Comparison of ENCODE assay signal across 7 mouse cellular contexts in the genomic region with DNA sequence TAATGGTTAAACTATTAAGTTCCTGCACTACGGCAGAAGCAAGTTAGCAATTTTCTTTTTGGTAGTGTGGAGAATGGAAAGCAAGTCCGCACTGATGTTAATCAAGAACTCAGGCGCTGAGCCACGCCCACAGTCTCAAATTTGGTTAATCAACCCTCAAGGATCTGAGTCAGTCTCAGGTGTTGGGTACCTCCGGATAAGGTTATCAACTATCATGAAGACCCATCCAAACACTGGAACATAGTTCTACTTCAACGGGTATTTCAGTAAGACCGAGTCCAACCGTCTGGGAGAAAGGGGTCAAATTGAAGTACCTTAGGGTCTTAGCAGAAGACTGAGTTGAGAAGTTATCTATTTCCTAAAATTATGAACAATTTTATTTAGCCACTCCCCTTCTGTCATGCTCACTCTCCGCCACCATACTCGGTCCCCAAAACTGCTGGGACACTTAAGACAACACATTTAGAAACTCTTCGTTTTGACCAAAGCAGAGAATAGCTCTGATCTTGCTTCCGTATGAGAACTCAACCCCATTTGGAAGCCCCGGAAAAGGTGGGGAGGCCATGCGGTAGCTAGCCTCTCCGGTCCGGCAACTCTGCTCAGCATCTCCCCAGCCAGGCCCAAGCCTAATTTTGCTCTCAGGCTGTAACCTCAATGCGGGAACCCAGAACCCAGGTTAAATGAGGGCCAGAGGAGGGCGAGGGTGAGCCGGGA. TPM values are rescaled to one million over a fixed set of nuclear protein-coding genes. Genes with fewer than 3 reads are reported as not detected.
DNase-seq lines count a peak whose midpoint lies in the region; ATAC-seq and TF ChIP-seq lines count a peak whose summit lies in the region.

No protein-coding gene starts in this region.

- dilution Hi-C loops in CH12.LX (cut with MboI; ENCODE audit: extremely low pct_ligation_motif_present, extremely low pct_unique_long_range_greater_than_20kb, low sequenced_read_pairs): no loop called here

- TF ChIP-seq RAD21 in CH12.LX (IDR thresholded peaks at IDR 0.05; ENCODE audit: low read depth, low read length): no peak

- peak; percentile 45 to 47 for DNase-seq in B cell, adult 2 months
- DNase-seq in CH12.LX (ENCODE audit: extremely low read depth): peak; percentile 84
- no peak for DNase-seq in forebrain, embryonic 11.5 days (ENCODE audit: low spot score)
- no peak for DNase-seq in urinary bladder, postnatal 25 days (ENCODE audit: low spot score)
- DNase-seq in adrenal gland, adult 2 months: no peak

- H3K9ac ChIP-seq in CH12.LX (ENCODE audit: insufficient read depth, low read depth): peak overlapping the region; percentile 67
- peak overlapping the region; percentile 60 for H3K9ac ChIP-seq in forebrain, embryonic 11.5 days (ENCODE audit: low read length)
- peak overlapping the region; percentile 78 for H3K9ac ChIP-seq in kidney, embryonic 16.5 days (replicated peaks; ENCODE audit: low read length)
- peak overlapping the region; percentile 77 for H3K9ac ChIP-seq in midbrain, embryonic 12.5 days (replicated peaks)

- no peak for TF ChIP-seq EP300 in CH12.LX (IDR thresholded peaks at IDR 0.05; ENCODE audit: low read length)

- ATAC-seq in forebrain, embryonic 11.5 days (replicated peaks; ENCODE audit: low FRiP score): peak; percentile 3; the same call in 1 of the 2 replicates
- peak; percentile 20 for ATAC-seq in kidney, embryonic 16.5 days (ENCODE audit: low FRiP score, low TSS enrichment)
- ATAC-seq in midbrain, embryonic 12.5 days (ENCODE audit: low FRiP score, low read depth): no peak; the same call in 1 of the 2 replicates

- H3K9me3 ChIP-seq in CH12.LX (replicated peaks; ENCODE audit: low read length): no peaks in the 10 kb centered on the region
- H3K9me3 ChIP-seq in forebrain, embryonic 11.5 days (ENCODE audit: control insufficient read depth, low read length): no peaks in the 10 kb centered on the region
- no peaks in the 10 kb centered on the region for H3K9me3 ChIP-seq in kidney, embryonic 16.5 days (ENCODE audit: low read length)
- no peaks in the 10 kb centered on the region for H3K9me3 ChIP-seq in midbrain, embryonic 12.5 days

- peak overlapping the region; percentile 64 to 71 (median 66) for H3K4me3 ChIP-seq in CH12.LX (replicated peaks in 1 of 3; ENCODE audit: low read depth in 2 of 3, low read length in 2 of 3, poor library complexity in 1 of 3)
- H3K4me3 ChIP-seq in forebrain, embryonic 11.5 days (ENCODE audit: low read depth, low read length): peak overlapping the region; percentile 58
- peak overlapping the region; percentile 75 for H3K4me3 ChIP-seq in kidney, embryonic 16.5 days (ENCODE audit: low read length)
- H3K4me3 ChIP-seq in midbrain, embryonic 12.5 days: peak overlapping the region; percentile 76

- no peak for TF ChIP-seq POLR2A in CH12.LX (IDR thresholded peaks at IDR 0.05; ENCODE audit: low read depth, low read length)

- peak overlapping the region; percentile 62 for H3K27ac ChIP-seq in CH12.LX (ENCODE audit: insufficient read depth, low read depth)
- H3K27ac ChIP-seq in forebrain, embryonic 11.5 days (ENCODE audit: low read depth, low read length): peak overlapping the region; percentile 78; the same call in 1 of the 2 replicates
- peak overlapping the region; percentile 89 for H3K27ac ChIP-seq in kidney, embryonic 16.5 days (ENCODE audit: low read length)
- peak overlapping the region; percentile 88 for H3K27ac ChIP-seq in midbrain, embryonic 12.5 days (replicated peaks)

- H3K4me2 ChIP-seq in CH12.LX (ENCODE audit: insufficient read depth, low read depth, poor library complexity, severe bottlenecking): peak overlapping the region; percentile 70
- H3K4me2 ChIP-seq in forebrain, embryonic 11.5 days (ENCODE audit: low read depth, low read length, severe bottlenecking): peak overlapping the region; percentile 44
- peak overlapping the region; percentile 83 for H3K4me2 ChIP-seq in kidney, embryonic 16.5 days (replicated peaks; ENCODE audit: low read depth, low read length)
- peak overlapping the region; percentile 74 for H3K4me2 ChIP-seq in midbrain, embryonic 12.5 days (replicated peaks)

- WGBS in forebrain, embryonic 11.5 days: 13% methylated on average over 19 of the region's 19 CpGs
- 7% methylated on average over 19 of the region's 19 CpGs for WGBS in kidney, embryonic 16.5 days
- 13% methylated on average over 19 of the region's 19 CpGs for WGBS in midbrain, embryonic 12.5 days

- H3K36me3 ChIP-seq in CH12.LX (replicated peaks in 1 of 2; ENCODE audit: control insufficient read depth in 1 of 2, insufficient read depth in 1 of 2, low read length in 1 of 2): peaks cover 8 to 31% of the 10 kb centered on the region in 2 experiments
- H3K36me3 ChIP-seq in forebrain, embryonic 11.5 days (ENCODE audit: control insufficient read depth, insufficient read depth, low read length): peaks cover 4% of the 10 kb centered on the region
- peaks cover 11% of the 10 kb centered on the region; the same call in 1 of the 2 replicates for H3K36me3 ChIP-seq in kidney, embryonic 16.5 days (ENCODE audit: insufficient read depth, low read length)
- peaks cover 20% of the 10 kb centered on the region for H3K36me3 ChIP-seq in midbrain, embryonic 12.5 days

- H3K27me3 ChIP-seq in CH12.LX (replicated peaks): no peaks in the 10 kb centered on the region
- no peaks in the 10 kb centered on the region for H3K27me3 ChIP-seq in forebrain, embryonic 11.5 days (ENCODE audit: control insufficient read depth, insufficient read depth, low read length)
- H3K27me3 ChIP-seq in kidney, embryonic 16.5 days (ENCODE audit: insufficient read depth, low read length): no peaks in the 10 kb centered on the region
- no peaks in the 10 kb centered on the region for H3K27me3 ChIP-seq in midbrain, embryonic 12.5 days

- H3K79me2 ChIP-seq in CH12.LX (replicated peaks; ENCODE audit: control insufficient read depth, extremely low read depth, insufficient read depth, poor library complexity, severe bottlenecking): 0 out of 2 replicates have a peak, but pooled peaks cover 2% of the 10 kb centered on the region

- peaks cover 3 to 41% of the 10 kb centered on the region in 2 experiments; a peak in 3 of 4 replicates for H3K4me1 ChIP-seq in CH12.LX (ENCODE audit: control insufficient read depth in 1 of 2, insufficient read depth in 2 of 2)
- H3K4me1 ChIP-seq in forebrain, embryonic 11.5 days (replicated peaks; ENCODE audit: control insufficient read depth, insufficient read depth, low read length): peaks cover 2% of the 10 kb centered on the region; the same call in 1 of the 2 replicates
- H3K4me1 ChIP-seq in kidney, embryonic 16.5 days (ENCODE audit: insufficient read depth, low read length): peaks cover 7% of the 10 kb centered on the region
- H3K4me1 ChIP-seq in midbrain, embryonic 12.5 days: peaks cover 10% of the 10 kb centered on the region

- TF ChIP-seq CTCF in CH12.LX (conservative IDR thresholded peaks at IDR 0.05 in 1 of 2, IDR thresholded peaks at IDR 0.05 in 1 of 2; ENCODE audit: low read depth in 2 of 2, low read length in 2 of 2): no peak

- in situ Hi-C loops in CH12.LX (cut with MboI; ENCODE audit: low pct_ligation_motif_present, low pct_unique_long_range_greater_than_20kb, low sequenced_read_pairs): no loop called here

RNA-seq across cellular contexts. Expression of a gene that starts 9.2 kb away (rescaled TPM):
- total RNA-seq in CH12.LX (2012; rRNA removed) (36.8 and 39.4 TPM in 2 replicates), CH12.LX (2014; rRNA removed) (40.1 and 41.7 TPM in 2 replicates)
- polyA plus RNA-seq in CH12.LX (2012; ENCODE audit: insufficient read length, low read depth): 48.7 and 51.7 TPM in 2 replicates
- polyA plus RNA-seq in forebrain, embryonic 11.5 days (2014; fragmentation: Nextera tagmentation; extraction: Ambion mirVana): 41.8 and 43.6 TPM in 2 replicates
- polyA plus RNA-seq in kidney, embryonic 16.5 days (2015; fragmentation: Nextera tagmentation; extraction: Ambion mirVana): 32.1 and 33.3 TPM in 2 replicates
- polyA plus RNA-seq in midbrain, embryonic 12.5 days (2016; fragmentation: Nextera tagmentation; extraction: Ambion mirVana): 33.6 and 40.9 TPM in 2 replicates
- 10 to 100 TPM; 14.9 to 16.1 TPM for total RNA-seq in adrenal gland, adult 2 months (2021)
- polyA plus RNA-seq in adrenal gland, adult 2 months (2012; rRNA removed): 18.8 and 20.6 TPM in 2 replicates

RNA-seq across cellular contexts. Expression of a gene that starts 23.3 kb away (rescaled TPM):
- total RNA-seq in CH12.LX (2012; rRNA removed): 53.2 and 66.7 TPM in 2 replicates
- 44.5 and 46.1 TPM in 2 replicates for total RNA-seq in CH12.LX (2014; rRNA removed)
- 80.8 and 94.1 TPM in 2 replicates for polyA plus RNA-seq in CH12.LX (2012; ENCODE audit: insufficient read length, low read depth)
- polyA plus RNA-seq in forebrain, embryonic 11.5 days (2014; fragmentation: Nextera tagmentation; extraction: Ambion mirVana): 70.9 and 74.1 TPM in 2 replicates
- 96.0 and 101 TPM in 2 replicates for polyA plus RNA-seq in kidney, embryonic 16.5 days (2015; fragmentation: Nextera tagmentation; extraction: Ambion mirVana)
- polyA plus RNA-seq in midbrain, embryonic 12.5 days (2016; fragmentation: Nextera tagmentation; extraction: Ambion mirVana): 79.2 and 85.9 TPM in 2 replicates
- 100 to 1,000 TPM; 104 to 112 TPM for total RNA-seq in adrenal gland, adult 2 months (2021)
- 5.6 and 9.5 TPM in 2 replicates for polyA plus RNA-seq in adrenal gland, adult 2 months (2012; rRNA removed)

RNA-seq across cellular contexts. Expression of a gene that starts 23.9 kb away (rescaled TPM):
- total RNA-seq in CH12.LX (2012; rRNA removed): 63.8 and 69.0 TPM in 2 replicates
- 65.3 and 65.5 TPM in 2 replicates for total RNA-seq in CH12.LX (2014; rRNA removed)
- polyA plus RNA-seq in CH12.LX (2012; ENCODE audit: insufficient read length, low read depth): 89.1 and 94.6 TPM in 2 replicates
- 109 and 111 TPM in 2 replicates for polyA plus RNA-seq in forebrain, embryonic 11.5 days (2014; fragmentation: Nextera tagmentation; extraction: Ambion mirVana)
- polyA plus RNA-seq in kidney, embryonic 16.5 days (2015; fragmentation: Nextera tagmentation; extraction: Ambion mirVana): 81.5 and 88.1 TPM in 2 replicates
- polyA plus RNA-seq in midbrain, embryonic 12.5 days (2016; fragmentation: Nextera tagmentation; extraction: Ambion mirVana): 113 and 120 TPM in 2 replicates
- 10 to 100 TPM; 46.6 to 51.0 TPM for total RNA-seq in adrenal gland, adult 2 months (2021)
- polyA plus RNA-seq in adrenal gland, adult 2 months (2012; rRNA removed): 7.0 and 9.2 TPM in 2 replicates

RNA-seq across cellular contexts. Expression of a gene that starts 32.2 kb away (rescaled TPM):
- total RNA-seq in CH12.LX (2012; rRNA removed) (249 and 275 TPM in 2 replicates), CH12.LX (2014; rRNA removed) (344 and 367 TPM in 2 replicates)
- 520 and 563 TPM in 2 replicates for polyA plus RNA-seq in CH12.LX (2012; ENCODE audit: insufficient read length, low read depth)
- polyA plus RNA-seq in forebrain, embryonic 11.5 days (2014; fragmentation: Nextera tagmentation; extraction: Ambion mirVana): 309 and 337 TPM in 2 replicates
- 207 and 214 TPM in 2 replicates for polyA plus RNA-seq in kidney, embryonic 16.5 days (2015; fragmentation: Nextera tagmentation; extraction: Ambion mirVana)
- polyA plus RNA-seq in midbrain, embryonic 12.5 days (2016; fragmentation: Nextera tagmentation; extraction: Ambion mirVana): 278 and 309 TPM in 2 replicates
- total RNA-seq in adrenal gland, adult 2 months (2021): 10 to 100 TPM in 1 of 2 experiments, 1 to 10 TPM in 1; 9.5 to 17.1 TPM
- 18.1 and 20.0 TPM in 2 replicates for polyA plus RNA-seq in adrenal gland, adult 2 months (2012; rRNA removed)

RNA-seq across cellular contexts. Expression of a gene that starts 32.2 kb away (rescaled TPM):
- total RNA-seq in CH12.LX (2012; rRNA removed): not detected in 2 replicates
- not detected in 2 replicates for total RNA-seq in CH12.LX (2014; rRNA removed)
- polyA plus RNA-seq in CH12.LX (2012; ENCODE audit: insufficient read length, low read depth): not detected in 2 replicates
- 1.2 TPM in 1 of 2 replicates, not detected in the other for polyA plus RNA-seq in forebrain, embryonic 11.5 days (2014; fragmentation: Nextera tagmentation; extraction: Ambion mirVana)
- not detected in 2 replicates for polyA plus RNA-seq in kidney, embryonic 16.5 days (2015; fragmentation: Nextera tagmentation; extraction: Ambion mirVana)
- polyA plus RNA-seq in midbrain, embryonic 12.5 days (2016; fragmentation: Nextera tagmentation; extraction: Ambion mirVana): 0.78 TPM in 1 of 2 replicates, not detected in the other
- total RNA-seq in adrenal gland, adult 2 months (2021): not detected
- not detected in 2 replicates for polyA plus RNA-seq in adrenal gland, adult 2 months (2012; rRNA removed)

Comparison
In these comparisons a context has a peak if more than half of its experiments do, and no peak if none do; other contexts are left out.
1. DNase-seq: peak in B cell, adult 2 months (2 of 2) and CH12.LX (single experiment); none in forebrain, embryonic 11.5 days (single experiment), urinary bladder, postnatal 25 days (single experiment) and adrenal gland, adult 2 months (single experiment).
2. Peak in every context shown above with its lines, with median percentiles within 50 percentile points of each other: H3K27ac ChIP-seq, H3K4me2 ChIP-seq, H3K4me3 ChIP-seq and H3K9ac ChIP-seq.